Mouse (Mus musculus): ENCODE data around the gene Baiap2.

DNA sequence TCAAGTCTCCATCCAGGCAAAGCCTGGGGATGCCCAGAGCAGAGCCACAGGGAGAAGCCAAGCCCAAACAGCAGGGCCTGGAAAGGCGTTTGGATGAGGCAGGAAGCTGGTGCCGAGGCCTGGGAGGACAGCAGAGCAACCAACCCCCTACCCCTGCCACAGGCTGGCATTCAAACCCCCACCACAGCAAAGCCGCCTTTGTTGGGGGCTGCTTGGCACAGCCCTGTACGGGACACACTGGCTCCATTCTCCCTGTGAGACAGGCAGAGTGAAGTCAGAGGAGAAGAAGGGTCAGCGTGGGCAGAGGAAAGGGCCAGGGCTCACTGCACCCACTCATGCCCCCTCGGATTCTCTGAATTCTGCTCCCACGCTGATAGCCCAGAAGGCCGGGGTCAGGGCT, 74.4 kb downstream of the Baiap2 start:
- TF ChIP-seq CTCF (conservative IDR thresholded peaks at IDR 0.05; ENCODE audit: low read length) (no peak), NANOG (IDR thresholded peaks at IDR 0.05; ENCODE audit: borderline replicate concordance, low read length) (no peak), POU5F1 (IDR thresholded peaks at IDR 0.05; ENCODE audit: borderline replicate concordance, low read length) (no peak)

Measured in E14TG2a.4 (cell line).